Mouse (Mus musculus): ENCODE results near the gene Kcnip4.

Gene Kcnip4

DNA sequence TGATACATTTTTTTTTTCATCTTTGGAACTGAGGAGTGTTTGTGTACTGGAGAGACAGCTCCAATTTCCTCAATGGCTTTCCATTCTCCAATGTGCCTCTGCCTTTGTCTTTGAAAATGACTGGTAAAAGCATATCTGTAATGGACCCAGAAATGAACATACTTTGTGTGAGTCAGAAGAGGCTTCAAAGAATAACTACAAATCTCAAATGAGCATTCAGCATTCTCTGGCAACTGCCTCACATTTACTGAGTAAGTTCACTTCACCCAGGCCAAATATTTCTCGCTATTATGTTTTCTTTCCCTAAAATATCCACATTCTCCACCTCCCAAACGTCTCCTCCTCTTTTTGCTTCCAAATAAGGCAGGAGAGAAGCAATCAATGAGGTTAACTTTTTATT, 646.6 kb downstream of the Kcnip4 start:
- DNase-seq, result no peak

- DNase-seq, result no peak
Observed at GRCm38 (mm10) chr5:48864268-48864967, 660.3 kb downstream of the Kcnip4 start.

DNA sequence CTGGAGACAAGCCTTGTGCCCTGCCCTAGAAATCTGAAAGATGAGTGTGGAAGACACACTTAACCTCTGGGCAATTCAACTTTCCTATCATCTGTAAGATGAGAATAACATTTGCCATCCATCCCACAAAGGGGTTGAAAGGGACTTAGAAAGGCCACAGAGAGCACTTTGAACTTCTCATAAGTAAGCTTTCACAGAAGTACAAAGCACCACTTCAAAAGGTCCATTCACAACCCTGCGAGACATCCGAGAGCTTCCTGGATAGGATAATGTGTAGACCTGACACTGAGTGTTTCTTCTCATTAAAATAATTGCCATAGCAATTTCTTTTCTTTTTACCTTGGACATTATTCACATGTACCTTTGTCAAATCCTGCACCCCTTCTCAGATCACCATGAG, 683.7 kb downstream of the Kcnip4 start:
- no peak for DNase-seq

DNA sequence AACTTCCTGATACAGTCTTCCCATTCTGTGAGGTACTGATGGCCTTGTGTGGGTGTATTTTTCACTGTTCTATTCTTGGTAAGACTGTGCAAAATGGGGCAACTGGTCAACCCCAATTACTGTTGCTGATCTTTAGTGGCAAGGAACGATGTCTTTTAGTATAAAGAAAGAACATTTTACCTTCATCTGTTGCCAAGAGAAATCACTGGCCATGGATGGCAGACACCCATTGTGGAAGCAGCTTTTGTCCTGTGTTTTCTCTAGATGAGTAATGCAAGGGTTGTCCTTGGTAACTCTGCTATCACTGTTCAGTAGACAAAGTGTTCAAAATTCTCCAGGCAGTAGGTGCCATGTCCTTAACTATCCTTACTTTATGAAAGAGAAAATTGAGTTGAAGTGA, 729.2 kb downstream of the Kcnip4 start:
- no peak for DNase-seq

GRCm38 (mm10) chr5:48779376-48779775, 745.3 kb downstream of the Kcnip4 start:
- no peak for DNase-seq

- no peak for DNase-seq
Observed at GRCm38 (mm10) chr5:48748613-48749012, 776.1 kb downstream of the Kcnip4 start.

GRCm38 (mm10) chr5:48737640-48738039, 787.1 kb downstream of the Kcnip4 start:
- DNase-seq, result no peak

- no peak for DNase-seq
Observed at GRCm38 (mm10) chr5:48718166-48718565, 806.5 kb downstream of the Kcnip4 start.

GRCm38 (mm10) chr5:48705997-48706396, 818.7 kb downstream of the Kcnip4 start:
- DNase-seq, result no peak

DNA sequence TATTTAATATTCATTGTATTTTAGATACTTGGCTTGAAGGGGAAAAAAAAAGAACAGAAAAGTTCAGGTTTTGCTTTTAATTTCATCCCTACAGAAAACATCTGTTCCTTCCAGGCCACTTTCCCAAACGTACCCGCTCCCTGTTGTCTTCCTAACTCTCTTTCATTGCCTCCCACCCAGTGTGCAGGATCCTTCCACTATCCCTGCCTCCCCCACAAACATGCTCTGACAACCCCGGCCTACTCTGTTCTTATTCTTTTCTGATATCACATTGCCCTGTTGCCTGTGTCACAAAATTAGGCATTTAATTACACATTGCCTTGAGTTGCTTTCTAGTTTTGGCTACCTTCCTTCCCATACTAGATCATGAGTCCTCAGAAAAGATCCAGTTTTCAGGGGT, 837.6 kb downstream of the Kcnip4 start:
- no peak for DNase-seq

GRCm38 (mm10) chr5:48679733-48680595, 844.7 kb downstream of the Kcnip4 start:
- DNase-seq, result no peak

GRCm38 (mm10) chr5:48662504-48662903, 862.2 kb downstream of the Kcnip4 start:
- DNase-seq, result no peak

- DNase-seq, result no peak
Observed at GRCm38 (mm10) chr5:48659975-48660374, 864.7 kb downstream of the Kcnip4 start.

DNA sequence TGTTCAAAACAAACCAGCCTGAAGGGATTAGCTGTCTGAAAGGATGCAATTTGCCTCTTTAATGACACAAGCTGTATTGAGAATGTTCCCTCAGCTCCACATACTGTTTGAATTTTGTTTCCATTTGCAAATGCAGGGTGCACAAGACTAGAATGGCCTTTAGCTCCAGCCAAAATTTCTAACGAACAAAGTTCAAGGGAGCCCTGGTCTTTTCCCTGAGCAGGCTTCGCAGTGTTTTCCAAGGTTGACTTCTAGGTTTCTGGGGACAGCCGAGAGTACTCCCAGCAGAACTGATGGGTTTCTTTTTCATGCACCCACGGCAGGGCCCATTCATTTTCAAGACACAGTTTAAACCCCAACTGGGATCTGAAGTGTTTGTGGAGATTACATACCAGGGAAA, 874.2 kb downstream of the Kcnip4 start:
- DNase-seq, result no peak

- DNase-seq, result no peak
Observed at GRCm38 (mm10) chr5:48636675-48637074, 888.0 kb downstream of the Kcnip4 start.

DNA sequence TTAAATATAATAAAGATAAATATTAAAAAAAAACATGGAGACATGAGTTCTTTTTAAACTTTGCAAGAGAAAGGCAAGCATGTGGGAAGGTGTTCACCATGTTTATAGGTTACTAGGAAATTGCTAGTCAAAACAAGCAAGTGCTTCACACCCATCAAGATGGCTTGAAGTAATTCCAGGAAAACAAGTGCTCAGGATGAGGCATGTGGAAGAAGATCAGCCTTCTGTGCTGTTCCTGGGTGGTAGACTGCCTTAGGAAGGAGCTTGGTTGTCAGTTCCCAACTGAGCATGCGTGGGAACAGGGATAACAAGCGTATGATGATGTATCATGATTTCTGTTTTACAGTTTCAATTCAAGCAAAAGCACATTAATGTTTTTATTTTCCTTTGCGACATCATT, 891.1 kb downstream of the Kcnip4 start:
- no peak for DNase-seq

DNA sequence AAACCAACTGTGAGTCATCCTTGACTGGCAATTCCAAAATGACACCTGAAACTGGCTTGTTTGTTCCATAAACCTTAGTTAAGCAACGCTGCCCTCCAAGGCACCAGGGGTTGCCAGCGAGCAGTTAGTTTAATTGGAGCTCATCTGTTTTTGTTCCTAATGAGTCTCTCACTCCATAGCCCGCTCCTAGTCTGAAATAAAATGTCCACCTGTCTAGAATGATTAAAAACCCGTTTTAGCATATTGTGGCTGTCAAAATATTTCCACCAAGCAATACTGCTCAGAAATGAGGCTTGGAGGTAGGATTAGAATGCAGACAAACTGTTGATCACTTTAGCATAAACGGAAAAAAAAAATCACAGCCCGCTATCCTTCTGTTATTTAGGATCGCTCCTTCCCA, 901.3 kb downstream of the Kcnip4 start:
- DNase-seq, result no peak

- DNase-seq, result no peak
Observed at GRCm38 (mm10) chr5:48606916-48607315, 917.8 kb downstream of the Kcnip4 start.

DNA sequence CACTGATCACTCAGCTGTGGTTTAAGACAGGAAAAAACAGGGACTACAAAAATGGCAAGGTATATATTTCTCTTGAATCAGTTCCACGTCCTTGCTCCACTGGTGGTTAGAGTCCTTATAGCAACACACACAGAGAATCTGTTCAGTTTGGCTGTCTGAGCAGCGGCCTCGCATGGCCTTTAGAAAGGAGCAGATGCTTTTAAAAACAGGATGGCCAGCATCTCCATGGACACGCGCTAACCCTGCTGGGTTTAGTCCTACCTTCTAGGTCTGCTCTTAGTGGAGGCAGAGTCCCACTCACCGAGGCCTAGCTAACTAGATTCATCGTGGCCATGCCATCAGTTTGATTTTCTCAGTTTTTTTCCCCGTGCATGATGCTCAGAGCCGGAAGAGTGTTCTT, 918.4 kb downstream of the Kcnip4 start:
- no peak for DNase-seq

GRCm38 (mm10) chr5:48599481-48600040, 925.1 kb downstream of the Kcnip4 start:
- no peak for DNase-seq

GRCm38 (mm10) chr5:48588014-48588413, 936.7 kb downstream of the Kcnip4 start:
- DNase-seq, result no peak

DNA sequence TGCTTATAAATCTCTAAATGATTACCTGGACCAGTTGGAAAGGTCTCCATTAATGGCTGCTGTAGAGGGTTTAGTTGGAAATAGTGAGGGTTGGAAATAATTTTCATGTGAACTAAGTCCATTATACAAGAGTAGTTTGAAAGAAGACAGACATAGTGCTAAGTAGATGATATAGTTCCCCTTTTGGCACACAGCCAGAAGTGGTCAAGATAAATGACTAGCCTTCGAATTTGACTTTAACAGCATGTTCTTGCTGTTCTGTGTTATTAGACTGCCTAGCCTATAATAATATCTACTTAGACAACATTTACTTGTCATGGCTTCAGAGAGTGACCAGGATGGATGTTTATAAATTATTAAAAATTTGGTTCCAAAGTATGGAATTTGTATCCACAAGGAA, 941.3 kb downstream of the Kcnip4 start:
- no peak for DNase-seq

- no peak for DNase-seq
Observed at GRCm38 (mm10) chr5:48563996-48564587, 960.6 kb downstream of the Kcnip4 start.

DNA sequence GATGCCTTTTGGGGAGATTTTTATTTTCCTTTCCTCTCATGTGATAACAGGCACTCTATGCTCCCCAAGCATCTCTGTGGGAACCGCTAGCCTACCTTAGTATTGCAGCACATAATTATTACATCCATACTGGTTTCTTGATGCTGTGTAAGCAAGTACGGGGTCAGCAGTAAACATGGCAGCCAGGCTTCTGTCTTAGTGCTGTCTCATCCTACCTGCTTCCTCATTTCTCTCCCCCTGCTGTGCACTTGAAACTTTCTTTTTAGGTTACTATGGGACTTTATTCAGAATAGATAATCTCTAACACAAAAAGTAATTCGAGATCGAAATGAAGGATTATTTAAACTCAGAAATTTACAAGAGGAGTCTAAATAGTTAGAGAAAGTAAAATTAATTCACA, 973.0 kb downstream of the Kcnip4 start:
- DNase-seq, result no peak

Measured in kidney, adult 8-10 months (tissue).